Mouse (Mus musculus): ENCODE measurements at regions not wholly inside any gene's neighbourhood (a gene's known extent, or its start where the extent isn't known, plus 50 kb on each side); places are given as distances from the start of the nearest gene placed in this dataset.

GRCm38 (mm10) chr1:88946374-88946773 is 123.8 kb upstream of the Sh3bp4 start:
- TF ChIP-seq USF1 (IDR thresholded peaks at IDR 0.05; ENCODE audit: low read depth) (no peak), MAX (IDR thresholded peaks at IDR 0.05) (no peak), CEBPB (IDR thresholded peaks at IDR 0.05; ENCODE audit: low read depth) (no peak), CTCF (IDR thresholded peaks at IDR 0.05; ENCODE audit: control insufficient read depth, insufficient read depth, insufficient read length) (no peak), FOSL1 (IDR thresholded peaks at IDR 0.05; ENCODE audit: insufficient read depth, low read length, poor library complexity, severe bottlenecking) (no peak), MYOG (IDR thresholded peaks at IDR 0.05; ENCODE audit: control insufficient read depth, extremely low read depth, insufficient read length) (no peak), MYOD1 (IDR thresholded peaks at IDR 0.05; ENCODE audit: control insufficient read depth, insufficient read length, low read depth) (no peak)
- no peak overlapping the region for H3K4me3 ChIP-seq (ENCODE audit: insufficient read depth, poor library complexity, severe bottlenecking)
- no peaks in the 10 kb centered on the region for H3K79me3 ChIP-seq (ENCODE audit: low read depth)
- H3ac ChIP-seq (ENCODE audit: control insufficient read depth, insufficient read length, low read depth): no peak overlapping the region
- H3K79me2 ChIP-seq (ENCODE audit: control insufficient read depth, insufficient read depth): no peaks in the 10 kb centered on the region
- no peaks in the 10 kb centered on the region for H3K36me3 ChIP-seq (ENCODE audit: control insufficient read depth, insufficient read depth)
- no peaks in the 10 kb centered on the region for H3K27me3 ChIP-seq (ENCODE audit: control insufficient read depth, insufficient read depth, insufficient read length)

- H3K27me3 ChIP-seq (ENCODE audit: control insufficient read depth, insufficient read depth, insufficient read length): no peaks in the 10 kb centered on the region
- TF ChIP-seq FOSL1 (IDR thresholded peaks at IDR 0.05; ENCODE audit: insufficient read depth, low read length, poor library complexity, severe bottlenecking) (no peak), CEBPB (IDR thresholded peaks at IDR 0.05; ENCODE audit: low read depth) (no peak), MYOD1 (IDR thresholded peaks at IDR 0.05; ENCODE audit: control insufficient read depth, insufficient read length, low read depth) (no peak), MAX (IDR thresholded peaks at IDR 0.05) (no peak), CTCF (IDR thresholded peaks at IDR 0.05; ENCODE audit: control insufficient read depth, insufficient read depth, insufficient read length) (no peak), USF1 (IDR thresholded peaks at IDR 0.05; ENCODE audit: low read depth) (no peak), MYOG (IDR thresholded peaks at IDR 0.05; ENCODE audit: control insufficient read depth, extremely low read depth, insufficient read length) (no peak)
- H3K79me2 ChIP-seq (ENCODE audit: control insufficient read depth, insufficient read depth): no peaks in the 10 kb centered on the region
- no peak overlapping the region for H3ac ChIP-seq (ENCODE audit: control insufficient read depth, insufficient read length, low read depth)
- no peak overlapping the region for H3K4me3 ChIP-seq (ENCODE audit: insufficient read depth, poor library complexity, severe bottlenecking)
- H3K79me3 ChIP-seq (ENCODE audit: low read depth): no peaks in the 10 kb centered on the region
- no peaks in the 10 kb centered on the region for H3K36me3 ChIP-seq (ENCODE audit: control insufficient read depth, insufficient read depth)
These were observed 120.3 kb upstream of the Sh3bp4 start for GRCm38 (mm10) chr1:88949911-88950310.

- TF ChIP-seq CEBPB (IDR thresholded peaks at IDR 0.05; ENCODE audit: low read depth) (no peak), FOSL1 (IDR thresholded peaks at IDR 0.05; ENCODE audit: insufficient read depth, low read length, poor library complexity, severe bottlenecking) (no peak)
- Histone ChIP-seq H3K27me3 (ENCODE audit: control insufficient read depth, insufficient read depth, insufficient read length) (no peaks in the 10 kb centered on the region), H3K79me3 (ENCODE audit: low read depth) (no peaks in the 10 kb centered on the region), H3ac (ENCODE audit: control insufficient read depth, insufficient read length, low read depth) (no peak overlapping the region), H3K79me2 (ENCODE audit: control insufficient read depth, insufficient read depth) (no peaks in the 10 kb centered on the region), H3K4me3 (ENCODE audit: insufficient read depth, poor library complexity, severe bottlenecking) (no peak overlapping the region), H3K36me3 (ENCODE audit: control insufficient read depth, insufficient read depth) (no peaks in the 10 kb centered on the region)
These were observed 116.7 kb upstream of the Sh3bp4 start for GRCm38 (mm10) chr1:88953516-88953915.

- Histone ChIP-seq H3ac (ENCODE audit: control insufficient read depth, insufficient read length, low read depth) (no peak overlapping the region), H3K27me3 (ENCODE audit: control insufficient read depth, insufficient read depth, insufficient read length) (no peaks in the 10 kb centered on the region), H3K4me3 (ENCODE audit: insufficient read depth, poor library complexity, severe bottlenecking) (no peak overlapping the region), H3K36me3 (ENCODE audit: control insufficient read depth, insufficient read depth) (no peaks in the 10 kb centered on the region), H3K79me3 (ENCODE audit: low read depth) (no peaks in the 10 kb centered on the region), H3K79me2 (ENCODE audit: control insufficient read depth, insufficient read depth) (no peaks in the 10 kb centered on the region)
- TF ChIP-seq FOSL1 (IDR thresholded peaks at IDR 0.05; ENCODE audit: insufficient read depth, low read length, poor library complexity, severe bottlenecking) (no peak), CEBPB (IDR thresholded peaks at IDR 0.05; ENCODE audit: low read depth) (no peak)
These were observed 115.4 kb upstream of the Sh3bp4 start for GRCm38 (mm10) chr1:88954784-88955183.

- Histone ChIP-seq H3K27me3 (ENCODE audit: control insufficient read depth, insufficient read depth, insufficient read length) (no peaks in the 10 kb centered on the region), H3K4me3 (ENCODE audit: insufficient read depth, poor library complexity, severe bottlenecking) (no peak overlapping the region), H3K79me2 (ENCODE audit: control insufficient read depth, insufficient read depth) (no peaks in the 10 kb centered on the region), H3K36me3 (ENCODE audit: control insufficient read depth, insufficient read depth) (no peaks in the 10 kb centered on the region), H3K79me3 (ENCODE audit: low read depth) (no peaks in the 10 kb centered on the region), H3ac (ENCODE audit: control insufficient read depth, insufficient read length, low read depth) (no peak overlapping the region)
- no peak for TF ChIP-seq CEBPB (IDR thresholded peaks at IDR 0.05; ENCODE audit: low read depth)
- no peak for TF ChIP-seq MAX (IDR thresholded peaks at IDR 0.05)
- no peak for TF ChIP-seq USF1 (IDR thresholded peaks at IDR 0.05; ENCODE audit: low read depth)
- TF ChIP-seq FOSL1 (IDR thresholded peaks at IDR 0.05; ENCODE audit: insufficient read depth, low read length, poor library complexity, severe bottlenecking): no peak
These were observed 113.2 kb upstream of the Sh3bp4 start for GRCm38 (mm10) chr1:88957061-88957460.

- TF ChIP-seq USF1 (IDR thresholded peaks at IDR 0.05; ENCODE audit: low read depth): no peak
- no peak for TF ChIP-seq CTCF (IDR thresholded peaks at IDR 0.05; ENCODE audit: control insufficient read depth, insufficient read depth, insufficient read length)
- TF ChIP-seq MYOG (IDR thresholded peaks at IDR 0.05; ENCODE audit: control insufficient read depth, extremely low read depth, insufficient read length): no peak
- no peak for TF ChIP-seq MYOD1 (IDR thresholded peaks at IDR 0.05; ENCODE audit: control insufficient read depth, insufficient read length, low read depth)
- no peak for TF ChIP-seq CEBPB (IDR thresholded peaks at IDR 0.05; ENCODE audit: low read depth)
- TF ChIP-seq FOSL1 (IDR thresholded peaks at IDR 0.05; ENCODE audit: insufficient read depth, low read length, poor library complexity, severe bottlenecking): no peak
- no peak for TF ChIP-seq MAX (IDR thresholded peaks at IDR 0.05)
- Histone ChIP-seq H3K79me2 (ENCODE audit: control insufficient read depth, insufficient read depth) (no peaks in the 10 kb centered on the region), H3K79me3 (ENCODE audit: low read depth) (no peaks in the 10 kb centered on the region), H3K36me3 (ENCODE audit: control insufficient read depth, insufficient read depth) (no peaks in the 10 kb centered on the region), H3K4me3 (ENCODE audit: insufficient read depth, poor library complexity, severe bottlenecking) (no peak overlapping the region), H3K27me3 (ENCODE audit: control insufficient read depth, insufficient read depth, insufficient read length) (no peaks in the 10 kb centered on the region), H3ac (ENCODE audit: control insufficient read depth, insufficient read length, low read depth) (no peak overlapping the region)
These were observed 110.5 kb upstream of the Sh3bp4 start for GRCm38 (mm10) chr1:88959715-88960114.

Measured in C2C12 (cell line).